Mouse (Mus musculus) lung, adult 2 months (tissue): ENCODE data around the gene Lmtk2. TPM values are rescaled to one million over a fixed set of nuclear protein-coding genes. Genes with fewer than 3 reads are reported as not detected.

Source experiments
- DNase-seq: peaks from one replicate; pipeline ENCODE4 v3.0.0; 2022
- H3K4me1 ChIP-seq: fragments of 200-500 bp; 2 replicates; pipeline ENCODE4 v1.6.1; 2011; ENCODE audit warnings: low read length; ENCODE audit not compliant: control insufficient read depth, insufficient read depth
- H3K4me3 ChIP-seq: fragments of 200-500 bp; replicated peaks from 2 replicates; pipeline ENCODE3; 2011; ENCODE audit warnings: low read depth, mild to moderate bottlenecking, control low read depth, low read length; ENCODE audit errors: extremely low read depth
- CTCF ChIP-seq: fragments of 200-500 bp; IDR thresholded peaks from 2 replicates; pipeline ENCODE4 v1.5.1; 2011; ENCODE audit warnings: mild to moderate bottlenecking, low read length, control low read depth; ENCODE audit not compliant: insufficient read depth
- POLR2A ChIP-seq: fragments of 200-500 bp; IDR thresholded peaks from 2 replicates; pipeline ENCODE4 v1.6.1; 2011; ENCODE audit warnings: low read depth, mild to moderate bottlenecking, control low read depth, low read length, borderline replicate concordance; ENCODE audit errors: extremely low read depth
- WGBS: fragments of 180-500 bp; shearing (Covaris S2); methylation state at CpG from one replicate; pipeline ENCODE4 v1.1.7; 2018; 5-methylcytosine and 5-hydroxymethylcytosine counted together
- polyA plus RNA-seq: library from polyadenylated mRNA; depleted of rRNA; stranded (reverse); fragments of >200 nt; gene quantifications from 2 replicates; pipeline ENCODE4 v1.2.3, GENCODE M21; 2012

The Lmtk2 gene
- polyA plus RNA-seq, 1 experiment = 24.2 TPM

GRCm38 (mm10) chr5:144082006-144082405 lies 18.2 kb upstream of the Lmtk2 start:
- 82% methylated on average over 5 of the region's 5 CpGs for whole genome bisulfite sequencing
- DNase-seq = no peak
- no peak for TF ChIP-seq POLR2A
- TF ChIP-seq CTCF = no peak
- no peak overlapping the region for H3K4me3 ChIP-seq
- H3K4me1 ChIP-seq = no peaks in the 10 kb centered on the region

GRCm38 (mm10) chr5:144083521-144083920 lies 16.7 kb upstream of the Lmtk2 start:
- Histone ChIP-seq H3K4me1 (no peaks in the 10 kb centered on the region), H3K4me3 (no peak overlapping the region)
- TF ChIP-seq CTCF (no peak), POLR2A (no peak)
- WGBS = 97% methylated on average over 2 of the region's 2 CpGs
- DNase-seq = no peak

- TF ChIP-seq CTCF (no peak), POLR2A (no peak)
- no peaks in the 10 kb centered on the region for H3K4me1 ChIP-seq
- no peak overlapping the region for H3K4me3 ChIP-seq
- 50% methylated on average over 4 of the region's 4 CpGs for WGBS
- no peak for DNase-seq
Measured at GRCm38 (mm10) chr5:144084271-144084670, 16.0 kb upstream of the Lmtk2 start.

- H3K4me3 ChIP-seq = no peak overlapping the region
- DNase-seq = no peak
- no peaks in the 10 kb centered on the region for H3K4me1 ChIP-seq
- TF ChIP-seq CTCF = no peak
- TF ChIP-seq POLR2A = no peak
- WGBS = 67% methylated on average over 6 of the region's 6 CpGs
Measured at GRCm38 (mm10) chr5:144085696-144086095, 14.5 kb upstream of the Lmtk2 start.

GRCm38 (mm10) chr5:144086494-144086893 lies 13.7 kb upstream of the Lmtk2 start:
- H3K4me1 ChIP-seq = no peaks in the 10 kb centered on the region
- 23% methylated on average over 2 of the region's 2 CpGs for WGBS
- no peak overlapping the region for H3K4me3 ChIP-seq
- TF ChIP-seq CTCF (no peak), POLR2A (no peak)
- no peak for DNase-seq

GRCm38 (mm10) chr5:144088354-144088753 lies 11.9 kb upstream of the Lmtk2 start:
- 69% methylated on average over 2 of the region's 2 CpGs for WGBS

GRCm38 (mm10) chr5:144095461-144095970 lies 4.7 kb upstream of the Lmtk2 start:
- no peak for DNase-seq
- no peaks in the 10 kb centered on the region for H3K4me1 ChIP-seq
- no peak overlapping the region for H3K4me3 ChIP-seq
- 60% methylated on average over 6 of the region's 6 CpGs for WGBS
- TF ChIP-seq CTCF = no peak
- TF ChIP-seq POLR2A = no peak

More at GRCm38 (mm10) chr5:144088354-144088753, 11.9 kb upstream of the Lmtk2 start:
- TF ChIP-seq POLR2A = no peak
- TF ChIP-seq CTCF = no peak
- Histone ChIP-seq H3K4me1 (no peaks in the 10 kb centered on the region), H3K4me3 (no peak overlapping the region)
- no peak for DNase-seq

- 52% methylated on average over 16 of the region's 16 CpGs for WGBS
- 0 out of 2 replicates have a peak, but pooled peaks cover 2% of the 10 kb centered on the region for H3K4me1 ChIP-seq
- DNase-seq = no peak
- no peak for TF ChIP-seq CTCF
- TF ChIP-seq POLR2A = no peak
- H3K4me3 ChIP-seq = no peak overlapping the region
Measured at GRCm38 (mm10) chr5:144097902-144098639, 2.2 kb upstream of the Lmtk2 start.

- no peak for TF ChIP-seq CTCF
- no peak for TF ChIP-seq POLR2A
- Histone ChIP-seq H3K4me3 (no peak overlapping the region), H3K4me1 (peaks cover 2% of the 10 kb centered on the region; the same call in 1 of the 2 replicates)
- WGBS = 19% methylated on average over 8 of the region's 8 CpGs
- no peak for DNase-seq
Measured at GRCm38 (mm10) chr5:144098640-144098929, 1.7 kb upstream of the Lmtk2 start.

GRCm38 (mm10) chr5:144100948-144101347 lies 712 bp downstream of the Lmtk2 start:
- Histone ChIP-seq H3K4me1 (peaks cover 10% of the 10 kb centered on the region), H3K4me3 (peak overlapping the region; percentile 86)
- WGBS = 3% methylated on average over 20 of the region's 20 CpGs
- no peak for TF ChIP-seq CTCF
- no peak for TF ChIP-seq POLR2A
- no peak for DNase-seq
